Mouse (Mus musculus) erythroblast, adult 5-6 weeks (primary cell): Measurements from ENCODE around the gene Smg6. TPM values are rescaled to one million over a fixed set of nuclear protein-coding genes. Genes with fewer than 3 reads are reported as not detected.

Experiments used
- ATAC-seq: replicated peaks from 2 replicates; pipeline ENCODE4 v1.8.0; 2016; ENCODE audit warnings: moderate number of reproducible peaks, mild to moderate bottlenecking, moderate TSS enrichment, inconsistent platforms; ENCODE audit not compliant: poor library complexity, low FRiP score, severe bottlenecking
- total RNA-seq, 2 experiments: library from RNA; stranded (forward) in 1 of 2; stranded (reverse) in 1 of 2; fragments of 150-400 nt in 1 of 2; fragments of 200-764, 138-1000 nt in 1 of 2; gene quantifications; 2 replicates each; pipeline versions ENCODE4 v1.2.3 to v1.2.4; 2015 to 2017; ENCODE audit warnings: low replicate concordance in 2 of 2

The Smg6 gene
- total RNA-seq, 2 experiments from 2014 or later: 68.8 to 157 TPM

DNA sequence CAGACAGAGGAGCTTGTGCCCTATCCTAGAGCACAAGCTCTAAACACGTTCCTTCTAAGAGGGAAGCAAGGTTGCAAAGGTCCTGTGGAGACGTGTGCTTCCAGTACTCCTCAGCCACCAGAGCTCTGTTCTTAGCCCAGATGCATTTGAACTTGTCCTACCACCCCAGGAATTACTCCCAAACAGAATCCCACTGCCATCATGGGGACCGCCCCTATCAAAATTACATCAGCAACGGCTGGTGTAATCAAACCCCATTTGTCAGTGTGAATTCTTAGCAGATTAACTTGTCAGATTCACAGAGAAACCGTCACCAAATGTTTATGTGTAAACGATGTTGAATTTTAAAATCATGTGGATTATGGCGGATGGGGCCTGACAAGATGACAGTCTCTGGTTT is 235.3 kb downstream of the Smg6 start:
- no peak for ATAC-seq

DNA sequence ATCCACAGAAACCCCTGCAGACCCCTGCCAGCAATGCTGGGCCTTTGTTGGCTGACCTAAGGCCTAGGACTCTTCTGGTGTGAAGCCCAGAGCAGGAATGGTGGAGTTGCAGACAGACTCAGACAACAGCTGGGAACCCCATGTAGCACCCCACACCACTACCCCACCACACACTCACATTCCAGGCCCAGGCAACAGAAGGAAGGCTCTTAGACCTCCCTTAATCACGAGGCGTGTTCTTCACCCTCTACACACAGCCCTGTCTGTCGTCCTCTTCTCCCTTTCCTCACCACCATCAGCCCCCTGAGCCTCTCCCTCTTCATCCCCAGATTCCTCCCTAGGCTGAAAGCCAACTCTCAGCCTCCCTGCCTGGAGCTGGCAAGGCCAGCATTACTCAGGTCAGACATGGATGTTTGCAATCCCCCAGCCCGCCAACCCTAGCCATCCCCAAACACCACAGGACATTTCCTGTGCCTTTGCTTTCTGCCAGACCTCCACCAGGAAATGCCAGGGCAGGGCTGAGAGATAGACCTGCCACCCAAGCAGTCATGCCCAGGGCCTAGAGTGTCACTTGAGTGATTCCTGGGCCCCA is 235.9 kb downstream of the Smg6 start:
- ATAC-seq: no peak

DNA sequence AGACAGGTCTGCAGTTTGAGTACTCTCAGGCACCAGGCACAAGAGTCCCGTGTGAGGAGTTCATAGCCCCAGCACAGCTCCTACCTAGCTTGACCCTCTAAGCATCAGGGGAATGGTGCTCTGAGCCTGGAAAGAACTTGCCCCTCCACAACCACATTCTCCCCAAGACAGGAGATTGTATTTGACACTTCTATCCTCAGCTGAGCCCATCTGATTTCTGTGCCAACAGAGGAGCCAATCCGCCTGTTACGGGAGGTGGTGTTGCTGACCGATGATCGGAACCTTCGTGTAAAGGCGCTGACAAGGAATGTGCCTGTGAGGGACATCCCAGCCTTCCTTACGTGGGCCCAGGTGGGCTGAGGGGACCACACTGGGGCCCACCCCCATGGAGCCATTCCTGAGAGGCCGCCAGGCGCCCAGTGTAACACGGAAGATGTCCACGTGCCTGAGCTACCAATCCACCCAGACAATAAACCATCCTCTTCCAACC is 237.0 kb downstream of the Smg6 start:
- ATAC-seq: no peak

DNA sequence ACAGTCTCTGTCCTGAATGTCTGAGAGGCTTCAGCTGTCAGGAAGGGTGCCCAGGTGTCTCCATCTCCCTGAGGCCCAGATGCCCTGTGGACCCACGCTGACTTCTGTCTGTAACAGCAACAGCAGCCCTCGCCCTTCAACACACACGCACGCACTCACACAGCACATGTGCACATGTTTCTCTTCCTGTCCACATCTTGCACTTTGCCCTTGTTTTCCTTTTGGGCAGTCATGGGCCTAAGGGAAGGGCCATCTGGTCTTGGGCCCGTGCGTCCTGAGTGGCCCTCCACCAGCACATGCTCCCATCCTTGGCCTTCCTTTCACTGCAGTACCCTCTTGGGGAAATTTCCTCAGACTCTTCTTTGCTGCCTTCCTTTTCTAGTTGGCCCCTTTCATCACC is 237.8 kb downstream of the Smg6 start:
- no peak for ATAC-seq

DNA sequence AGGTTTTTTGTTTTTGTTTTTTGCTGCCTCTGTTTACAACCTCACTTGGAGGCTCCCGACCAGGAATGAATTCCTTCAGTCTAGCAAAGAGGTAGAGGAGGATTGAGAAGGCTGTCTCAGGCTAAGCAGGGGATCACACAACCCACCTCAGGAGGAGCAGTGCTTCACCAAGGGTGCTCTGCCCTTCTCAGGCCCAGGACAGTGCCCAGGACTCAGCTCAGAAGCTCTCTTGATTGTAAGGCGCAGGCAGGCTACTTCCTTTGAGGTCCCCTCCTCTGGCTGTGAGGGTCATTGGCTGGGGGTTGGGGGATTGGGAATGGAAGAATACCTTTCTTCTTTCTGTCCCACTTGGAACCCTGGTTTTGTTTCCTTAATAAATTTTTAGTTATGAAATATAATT is 238.4 kb downstream of the Smg6 start:
- no peak for ATAC-seq

DNA sequence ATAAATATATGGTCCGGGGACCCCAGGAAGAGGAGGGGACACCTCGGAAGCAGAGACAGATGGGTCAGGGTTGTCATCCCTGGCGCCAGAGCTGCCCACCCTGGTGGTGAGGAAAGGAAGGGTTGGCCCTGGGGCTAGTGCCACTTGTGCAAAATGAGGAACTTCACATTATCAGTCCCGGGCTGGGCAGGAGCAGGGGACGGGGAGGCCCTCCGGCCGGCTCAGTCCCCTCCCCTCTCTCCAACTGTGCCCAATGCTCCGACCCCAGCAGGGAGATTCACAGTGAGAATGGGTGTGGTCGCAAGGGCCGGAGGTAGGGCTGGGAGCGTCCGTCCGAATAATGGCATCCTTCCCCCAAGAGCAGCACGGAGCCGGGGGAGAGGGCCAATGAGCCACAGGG is 239.1 kb downstream of the Smg6 start:
- 0 out of 2 replicates have a peak, but pooled peaks have one; percentile 13 for ATAC-seq

DNA sequence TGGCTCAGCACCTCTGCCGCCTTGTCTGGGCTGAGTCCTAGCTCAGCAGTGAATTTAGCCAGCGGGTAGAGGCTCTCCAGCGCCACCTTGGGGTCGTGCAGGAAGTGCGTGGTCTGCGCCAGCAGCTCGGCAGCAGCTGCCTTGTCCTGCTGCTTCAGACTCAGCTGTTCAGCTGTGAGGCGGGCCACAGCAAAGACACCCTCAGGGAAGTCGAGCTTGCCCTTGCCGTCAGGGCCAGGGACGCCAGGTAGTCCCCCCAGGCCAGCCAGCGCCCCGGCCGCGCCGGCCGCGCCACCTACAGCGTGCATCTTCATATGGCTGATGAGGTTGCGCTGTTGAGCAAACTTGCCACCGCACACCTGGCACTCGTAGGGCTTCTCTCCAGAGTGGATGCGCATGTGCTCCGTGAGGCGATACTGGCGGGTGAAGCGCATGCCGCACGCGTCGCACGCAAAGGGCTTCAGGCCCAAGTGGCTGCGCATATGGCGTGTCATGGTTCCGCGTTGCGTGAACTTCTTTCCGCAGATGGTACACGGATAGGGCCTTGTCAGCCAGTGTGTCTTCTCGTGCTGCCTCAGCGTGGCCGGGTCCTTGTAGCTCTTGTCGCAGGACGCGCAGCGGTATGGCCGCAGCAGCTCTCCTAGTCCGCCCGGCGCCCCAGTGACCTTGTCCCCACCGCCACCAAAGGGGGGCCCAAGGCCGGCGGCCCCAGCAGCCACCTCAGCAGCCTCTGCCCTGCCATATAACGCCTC is 240.0 kb downstream of the Smg6 start:
- ATAC-seq: peak; percentile 56

DNA sequence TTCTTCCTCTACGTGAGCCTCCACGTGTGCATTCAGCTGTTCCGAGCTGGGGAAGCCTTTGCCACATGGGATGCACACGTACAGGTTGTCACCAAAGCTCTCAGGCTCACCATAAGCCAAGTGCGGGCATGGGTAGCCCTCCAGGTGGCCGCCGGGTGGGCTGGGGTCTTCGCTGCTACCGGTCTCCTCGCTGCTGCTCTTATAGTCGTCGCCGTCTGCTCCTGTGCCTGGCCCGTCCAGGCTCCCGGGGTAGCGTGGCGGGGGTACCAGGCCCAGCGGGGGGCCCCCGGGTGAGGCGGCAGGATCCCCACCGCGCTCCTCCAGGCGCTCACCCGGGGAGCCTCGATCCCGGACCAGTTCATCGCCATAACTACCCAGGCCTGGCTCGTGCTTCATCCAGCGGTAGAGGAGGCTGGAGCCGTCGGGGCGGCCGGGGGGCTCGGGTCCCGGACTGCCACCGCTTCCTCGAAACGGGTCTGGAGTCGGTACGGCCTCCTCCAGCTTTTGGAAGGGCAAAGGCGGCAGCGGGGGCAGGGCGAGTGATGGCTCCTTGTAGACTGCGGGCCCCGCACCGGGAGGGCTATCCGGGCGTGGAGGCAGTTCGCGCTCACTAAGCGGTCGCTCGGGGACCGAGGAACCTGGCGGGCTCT is 240.7 kb downstream of the Smg6 start:
- no peak for ATAC-seq

DNA sequence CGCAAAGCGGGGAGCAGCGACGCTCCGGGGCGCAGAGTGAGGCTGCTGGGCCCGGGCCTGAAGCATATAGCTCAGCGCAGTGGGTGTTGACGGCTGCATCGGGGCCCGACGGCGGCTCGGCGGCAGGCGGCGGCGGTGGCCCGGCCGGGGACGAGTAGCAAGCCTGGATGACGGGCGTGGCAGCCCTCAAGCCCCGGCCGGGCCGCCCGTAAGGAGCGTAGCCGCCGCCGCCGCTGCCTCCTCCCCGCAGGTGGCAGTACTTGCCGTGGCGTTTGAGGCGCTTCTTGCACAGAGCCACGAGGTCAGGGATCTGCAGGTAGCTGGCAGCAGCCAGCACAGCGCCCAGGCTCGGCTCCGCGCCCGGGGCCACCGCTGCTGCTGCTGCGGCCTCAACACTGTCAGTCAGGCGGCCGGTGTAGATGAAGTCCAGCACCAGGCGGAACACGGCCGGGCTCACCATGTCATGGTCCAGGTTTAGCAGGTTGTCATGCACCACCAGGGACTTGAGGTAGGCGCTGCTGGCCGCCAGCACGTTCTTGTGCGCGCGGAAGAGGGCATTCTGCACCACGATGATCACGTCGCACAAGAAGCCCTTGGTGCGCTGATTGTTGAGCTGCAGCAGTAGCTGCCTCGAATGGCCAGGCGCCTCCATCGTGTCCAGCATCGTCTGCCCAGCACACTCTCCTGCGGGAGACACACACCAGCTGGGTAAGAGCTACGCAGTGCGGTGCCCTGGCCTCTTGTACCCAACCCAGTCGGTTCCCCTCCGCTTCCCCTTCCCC is 241.4 kb downstream of the Smg6 start:
- no peak for ATAC-seq

DNA sequence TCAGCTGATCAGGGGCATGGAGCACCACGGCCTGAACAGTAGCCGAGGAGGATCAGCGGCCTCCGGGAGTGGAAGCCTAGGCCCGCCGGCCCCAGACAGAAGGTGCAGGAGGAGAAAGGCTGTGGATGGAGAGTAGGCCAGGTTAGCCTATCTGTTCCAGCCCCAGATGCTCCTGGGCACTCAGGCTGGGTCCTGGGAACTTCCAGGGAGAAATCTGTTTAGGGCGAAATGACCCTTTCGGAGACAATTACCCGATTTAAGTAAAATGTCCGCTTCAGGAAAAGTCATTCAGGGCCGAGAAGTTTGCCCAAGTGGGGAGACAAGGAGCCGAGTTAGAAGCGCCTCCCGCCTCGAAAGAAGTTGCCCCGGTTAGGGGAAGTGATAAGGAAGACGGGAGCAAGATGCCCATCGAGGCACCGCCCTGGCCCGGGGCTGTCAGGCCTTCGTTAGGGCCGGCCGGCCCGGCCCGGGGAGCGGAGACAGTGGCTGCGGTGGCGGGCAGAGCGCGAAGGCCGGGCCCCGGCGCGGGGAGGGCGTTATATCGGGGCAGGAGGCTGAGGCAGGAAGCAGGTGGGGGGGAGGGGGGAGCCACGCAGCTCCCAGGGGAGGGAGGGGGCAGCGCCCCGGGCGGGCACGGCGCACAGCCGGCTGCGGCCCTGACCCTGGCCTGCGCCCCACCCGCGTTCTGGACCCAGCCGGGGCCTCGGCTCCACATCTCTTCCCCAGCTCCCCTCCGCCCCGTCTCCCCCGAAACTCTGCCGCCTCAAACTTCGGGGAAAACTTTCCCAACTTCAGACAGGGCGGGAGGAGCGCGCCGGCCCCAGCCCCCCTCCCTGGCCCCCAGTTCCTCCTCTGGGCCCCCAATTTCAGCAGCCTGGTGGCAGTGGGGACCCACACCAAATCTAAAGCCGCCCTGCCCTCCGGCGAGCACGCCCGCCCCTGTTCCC is 242.3 kb downstream of the Smg6 start:
- no peak for ATAC-seq

DNA sequence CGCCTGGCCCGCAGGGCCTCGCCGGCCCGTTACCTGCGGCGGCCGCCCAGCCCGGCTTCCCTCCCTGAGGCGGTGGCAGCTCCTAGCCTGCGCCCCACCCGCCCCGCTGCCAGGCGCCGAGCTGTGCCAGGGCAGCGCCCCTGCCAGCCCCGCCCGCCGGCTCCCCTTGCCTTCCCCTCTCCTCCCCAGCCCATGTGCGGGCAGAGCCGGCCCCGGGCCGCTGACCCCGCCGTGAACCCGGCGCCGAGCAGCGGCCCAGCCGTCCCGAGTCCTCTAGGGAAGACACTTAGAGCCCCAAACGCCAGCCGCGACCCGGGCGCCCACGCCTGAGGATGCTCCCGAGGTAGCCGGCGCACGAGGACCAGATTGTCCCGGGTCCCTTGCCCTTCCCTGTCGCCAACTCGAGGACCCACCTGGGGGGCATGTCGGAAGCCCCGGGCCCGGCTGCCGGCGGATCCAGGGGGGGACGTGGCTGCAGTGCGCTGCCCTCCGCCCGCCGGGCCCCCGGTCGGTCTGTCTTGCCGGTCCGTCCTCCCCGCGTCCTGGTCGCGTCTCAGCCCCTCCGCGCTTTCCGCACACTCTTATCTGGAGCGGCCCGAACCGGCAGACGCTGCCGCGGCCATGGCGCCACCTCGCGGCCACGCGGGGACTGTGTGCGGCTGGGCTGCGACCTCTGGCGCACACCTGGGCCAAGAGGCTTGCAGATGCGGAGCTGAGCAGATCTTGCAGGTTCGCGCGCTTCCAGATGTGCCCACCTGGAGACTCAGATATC is 243.2 kb downstream of the Smg6 start:
- no peak for ATAC-seq

DNA sequence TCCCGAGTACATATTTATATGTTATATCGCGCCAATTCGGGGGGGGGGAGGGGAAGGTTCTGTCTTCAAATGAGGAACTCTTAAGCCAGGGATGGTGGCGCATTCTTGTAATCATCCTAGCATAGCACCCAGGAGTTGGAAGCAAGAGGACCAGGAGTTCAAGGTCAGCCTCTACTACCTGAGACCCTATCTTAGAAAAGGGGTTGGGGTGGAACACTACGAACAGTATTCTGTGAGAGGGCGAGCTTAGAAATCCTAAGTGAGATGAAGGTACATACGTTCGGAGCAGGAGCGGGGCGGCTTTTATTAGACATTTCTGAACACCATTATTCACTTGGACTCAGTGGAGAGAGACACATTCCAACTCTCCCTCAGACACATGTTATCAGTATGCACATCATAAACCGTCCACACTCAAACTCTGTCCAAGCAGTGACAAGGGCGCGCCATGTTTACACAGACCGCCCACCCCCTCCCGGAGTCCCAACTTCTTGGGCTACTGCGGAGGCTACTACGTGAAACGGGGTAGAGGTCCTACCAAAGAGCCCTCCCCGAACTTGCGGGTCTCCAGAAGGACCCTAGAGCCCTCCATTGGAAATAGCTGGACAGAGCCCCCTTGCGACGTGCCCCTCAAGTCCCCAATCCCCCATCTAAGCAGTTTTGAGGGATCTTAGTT is 243.9 kb downstream of the Smg6 start, which contains the start of gene Hic1:
Gene Hic1 (minus strand): TSS at position 115 of the 676 bp plus-strand sequence.
- ATAC-seq: no peak

DNA sequence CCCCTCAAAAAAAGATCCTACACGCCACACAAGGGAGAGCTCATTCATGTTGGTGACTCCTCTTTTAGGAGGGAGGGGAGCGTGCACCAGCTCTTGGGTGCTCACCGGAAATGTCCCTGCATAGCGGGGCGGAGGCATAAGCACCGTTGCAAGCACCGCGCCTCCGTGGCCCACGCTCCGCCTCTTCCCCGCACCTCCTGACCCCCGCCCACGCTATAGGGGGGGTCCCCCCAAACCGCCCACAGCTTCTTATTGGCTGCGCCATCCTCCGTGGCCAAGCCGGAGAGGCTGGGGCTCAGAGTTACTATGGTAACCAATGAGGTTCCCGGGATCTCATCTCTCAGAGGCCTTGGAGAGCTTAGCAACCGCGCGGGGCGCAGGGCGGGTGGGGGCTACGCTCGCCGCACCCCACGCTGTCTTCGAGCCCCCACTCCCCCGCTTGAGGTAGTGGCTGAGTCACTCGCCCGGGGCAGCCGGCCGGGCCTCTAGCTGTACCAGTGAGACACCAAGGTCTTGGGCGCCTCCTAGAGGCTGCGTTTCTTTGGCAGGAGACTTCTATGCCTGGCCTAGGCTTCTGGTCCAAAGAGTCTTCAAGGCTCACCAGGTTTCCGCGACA is 244.6 kb downstream of the Smg6 start:
- peak; percentile 51 for ATAC-seq

DNA sequence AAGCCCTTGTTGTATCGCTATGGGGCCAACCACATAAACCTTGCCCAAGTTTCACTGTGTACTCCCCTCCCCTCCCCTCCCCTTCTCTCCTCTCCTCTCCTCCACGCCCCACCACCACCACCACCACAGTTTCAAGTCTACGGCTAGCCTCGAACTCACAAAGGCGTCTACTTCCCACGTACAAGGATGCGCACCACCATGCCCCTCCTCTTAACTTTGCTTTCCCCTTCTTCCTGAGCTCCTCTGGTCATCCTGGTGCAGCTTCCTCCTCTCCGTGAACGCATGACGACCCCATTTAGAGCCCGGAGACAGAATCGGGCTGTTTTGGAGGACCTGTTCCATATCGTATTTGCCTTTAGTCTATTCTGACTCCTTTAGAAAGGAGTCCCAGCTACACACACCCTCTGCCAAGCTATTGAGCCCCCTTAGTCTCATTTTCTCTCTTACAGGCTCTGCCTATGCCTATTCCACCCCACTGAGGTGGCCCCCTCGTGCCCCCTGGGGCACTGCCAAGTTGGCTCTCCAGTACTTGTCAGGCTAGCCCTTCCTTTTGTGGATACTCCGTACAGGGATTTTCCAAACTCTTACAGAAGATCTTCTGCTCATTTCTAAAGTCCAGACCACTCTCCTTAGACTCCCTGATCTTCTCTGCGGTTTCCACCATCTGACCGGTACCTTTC is 245.7 kb downstream of the Smg6 start:
- ATAC-seq: no peak

DNA sequence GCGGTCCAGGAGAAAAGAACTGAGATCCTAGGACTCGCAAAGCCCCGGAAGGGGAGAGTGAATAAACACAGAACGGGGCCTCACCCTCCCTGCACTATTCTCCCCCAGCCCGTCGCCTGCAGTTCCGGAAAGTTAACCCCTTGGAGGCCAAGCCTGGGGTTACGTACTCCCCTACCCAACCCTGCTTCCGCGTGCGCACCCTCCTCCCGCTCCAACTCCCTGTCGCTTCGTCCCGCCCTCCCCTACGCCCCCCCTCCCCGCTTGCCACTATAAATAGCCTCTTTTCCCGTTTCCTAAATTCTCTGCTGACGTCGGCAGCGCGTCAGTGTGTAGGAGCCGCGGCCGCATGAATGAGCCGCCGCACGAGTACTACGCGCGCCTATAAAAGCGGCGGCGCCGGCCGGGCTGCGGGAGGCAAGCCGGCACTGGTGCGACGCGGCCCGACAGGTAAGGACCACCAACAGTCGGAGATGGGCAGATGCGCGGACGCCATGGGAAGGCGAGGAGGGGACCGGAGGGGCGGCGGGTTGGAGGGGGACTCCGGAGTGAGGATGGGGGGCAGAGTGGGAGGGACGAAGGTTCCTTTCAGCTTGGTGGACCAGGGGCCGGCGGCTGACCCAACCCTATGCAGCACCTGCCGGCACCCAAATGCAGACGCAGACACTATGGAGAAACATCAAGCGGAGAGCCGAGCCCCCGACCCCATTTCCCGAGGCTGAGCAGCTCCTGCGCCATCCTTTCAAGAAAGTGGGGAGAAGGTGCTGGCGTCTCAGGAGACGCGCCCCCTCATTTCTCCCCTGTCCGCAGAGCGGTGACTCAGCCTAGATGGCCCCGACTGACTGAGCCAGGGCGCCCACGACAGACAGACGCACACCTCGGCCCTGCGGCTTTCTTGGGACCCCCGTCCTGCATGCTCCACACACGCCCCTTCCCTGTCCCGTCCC is 246.8 kb downstream of the Smg6 start:
- no peak for ATAC-seq
